Mouse (Mus musculus): ENCODE results near the gene Gm6871. TPM values are rescaled to one million over a fixed set of nuclear protein-coding genes. Genes with fewer than 3 reads are reported as not detected.
A peak's percentile ranks its signal among the peaks of the same experiment; 100 is the strongest.
"Not testable (repeated sequence)": the region's sequence is repeated elsewhere in the genome, so short reads cannot be mapped to it uniquely, and the experiment has no call there.

Gene Gm6871
- polyA plus RNA-seq, 1 experiment from 2014 or later, result not detected

DNA sequence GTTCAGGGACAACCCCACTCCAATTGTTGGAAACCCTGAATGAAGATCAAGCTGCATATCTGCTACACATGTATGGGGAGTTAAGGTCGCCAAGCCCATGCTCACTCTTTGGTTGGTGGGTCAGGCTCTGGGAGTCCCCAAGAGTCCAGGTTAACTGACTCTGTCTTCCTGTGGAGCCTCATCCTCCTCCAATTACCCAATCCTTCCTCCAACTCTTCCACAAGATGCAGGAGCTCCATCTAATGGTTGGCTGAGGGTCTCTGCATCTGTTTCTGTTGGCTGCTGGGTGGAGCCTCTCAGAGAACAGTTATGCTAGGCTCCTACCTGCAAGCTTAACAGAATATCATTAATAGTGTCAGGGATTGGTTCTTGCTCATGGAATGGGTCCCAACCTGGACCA lies 71.1 kb downstream of the Gm6871 start:
- H3K4me2 ChIP-seq (replicated peaks), result no peak overlapping the region
- no peak overlapping the region for H3K27ac ChIP-seq (replicated peaks)
- 58% methylated on average over 1 of the region's 1 CpGs for WGBS
- no peaks in the 10 kb centered on the region for H3K27me3 ChIP-seq
- no peaks in the 10 kb centered on the region for H3K36me3 ChIP-seq
- peaks cover 5% of the 10 kb centered on the region; the same call in 1 of the 2 replicates for H3K9me3 ChIP-seq
- H3K9ac ChIP-seq (replicated peaks), result no peak overlapping the region
- ATAC-seq (ENCODE audit: low FRiP score, low read depth), result no peak
- no peak overlapping the region for H3K4me3 ChIP-seq
- no peaks in the 10 kb centered on the region for H3K4me1 ChIP-seq

DNA sequence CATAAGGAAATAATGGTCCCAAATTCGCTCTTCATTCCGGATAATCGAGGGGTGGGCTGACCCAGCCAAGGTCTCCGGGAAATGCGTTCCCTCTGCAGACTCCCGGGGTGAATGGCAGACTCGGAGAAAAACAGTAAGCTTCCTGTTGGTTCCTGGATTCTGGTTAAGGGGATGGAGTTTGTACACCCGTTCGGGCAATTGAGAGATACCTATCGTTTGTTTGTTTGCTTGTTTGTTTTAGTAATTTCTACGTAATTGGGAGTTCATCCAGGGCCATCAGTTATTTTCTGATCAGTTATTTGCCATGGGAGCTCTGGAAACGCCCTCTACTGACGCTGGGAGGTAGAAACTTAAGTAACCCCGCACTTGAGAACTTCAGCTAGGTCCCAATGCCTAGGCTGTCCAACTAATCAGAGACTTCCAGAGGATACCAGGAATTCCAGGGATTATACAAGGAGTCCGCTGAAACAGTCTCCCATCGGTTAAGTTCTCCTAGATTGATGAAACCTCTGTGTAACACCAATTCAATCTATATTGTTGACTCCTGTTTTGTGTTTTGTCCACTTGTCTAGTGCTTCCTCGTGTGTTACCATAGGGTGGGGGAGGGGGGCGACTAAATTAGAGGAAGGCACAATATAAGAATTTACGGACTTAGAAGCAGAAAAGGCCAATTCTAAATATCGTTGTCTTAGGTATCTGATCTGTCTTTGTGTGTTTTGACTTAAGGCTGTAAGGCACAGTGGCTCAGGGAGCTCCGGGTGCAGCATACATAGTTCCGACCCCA lies 73.1 kb downstream of the Gm6871 start:
- ATAC-seq (ENCODE audit: low FRiP score, low read depth), result peak; percentile 10; the same call in 1 of the 2 replicates

DNA sequence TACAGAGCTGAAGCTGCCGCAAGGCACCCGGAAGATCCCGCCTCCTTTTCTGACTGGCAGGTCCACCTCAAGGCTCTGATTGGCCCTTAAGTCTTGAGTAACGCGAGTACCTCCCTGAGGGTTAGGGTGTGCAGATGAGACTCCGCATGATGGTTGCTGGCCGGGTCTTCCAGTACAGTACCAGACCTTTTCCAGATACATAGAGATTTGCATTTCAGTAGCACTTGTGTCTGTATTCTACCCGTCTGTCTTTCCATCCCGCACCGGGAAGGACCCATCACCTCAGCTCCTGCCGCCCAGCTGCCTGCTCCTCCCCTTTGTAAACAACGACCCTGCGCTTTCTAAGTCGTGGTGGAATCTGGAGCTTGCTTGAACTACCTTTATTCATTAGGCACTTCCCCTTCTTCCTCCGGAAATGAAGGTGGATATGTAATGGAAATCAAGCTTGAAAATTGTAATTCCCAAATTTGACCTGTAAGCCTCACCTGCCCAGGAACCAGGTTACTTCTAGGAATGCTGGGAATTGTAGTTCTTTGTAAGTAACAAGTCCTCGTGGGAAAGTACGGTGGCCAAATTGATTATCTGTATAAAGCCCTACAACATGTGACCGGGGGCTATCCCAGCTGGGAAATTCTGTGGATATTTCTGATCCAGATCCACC lies 73.9 kb downstream of the Gm6871 start, which contains the start of the genes Gm20449 and AW146154:
Gene Gm20449 (minus strand): TSS at position 29 of the 661 bp plus-strand sequence.
Gene AW146154 (minus strand): TSS at position 502 of the 661 bp plus-strand sequence.
- H3K27ac ChIP-seq (replicated peaks), result no peak within 1 kb of the TSS

More for the DNA sequence above, 73.1 kb downstream of the Gm6871 start:
- Histone ChIP-seq H3K27me3 (no peaks in the 10 kb centered on the region), H3K4me2 (replicated peaks) (peak overlapping the region; percentile 64), H3K9ac (replicated peaks) (no peak overlapping the region), H3K4me1 (no peaks in the 10 kb centered on the region), H3K27ac (replicated peaks) (no peak overlapping the region), H3K9me3 (peaks cover 10% of the 10 kb centered on the region; the same call in 1 of the 2 replicates), H3K4me3 (peak overlapping the region; percentile 62), H3K36me3 (no peaks in the 10 kb centered on the region)
- 22% methylated on average over 22 of the region's 22 CpGs for WGBS

GRCm38 (mm10) chr7:41499018-41499388 lies 74.5 kb downstream of the Gm6871 start:
- WGBS, result 0% methylated on average over 6 of the region's 6 CpGs
- ATAC-seq (ENCODE audit: low FRiP score, low read depth); H3K27ac ChIP-seq (replicated peaks); H3K27me3 ChIP-seq; H3K36me3 ChIP-seq; H3K4me1 ChIP-seq: not testable (repeated sequence)
- Histone ChIP-seq H3K4me2 (replicated peaks) (peak overlapping the region; percentile 64), H3K9ac (replicated peaks) (peak overlapping the region; percentile 57; the same call in 1 of the 2 replicates), H3K4me3 (peak overlapping the region; percentile 62), H3K9me3 (peaks cover 23% of the 10 kb centered on the region)

More for the DNA sequence above, 73.9 kb downstream of the Gm6871 start, which contains the start of the genes Gm20449 and AW146154:
- H3K4me3 ChIP-seq, result peak within 1 kb of the TSS; percentile 62
- no peaks in the 10 kb centered on the region for H3K27me3 ChIP-seq
- peak within 1 kb of the TSS; percentile 57 for H3K9ac ChIP-seq (replicated peaks)
- peaks cover 18% of the 10 kb centered on the region; the same call in 1 of the 2 replicates for H3K9me3 ChIP-seq
- no peaks in the 10 kb centered on the region for H3K4me1 ChIP-seq
- peak; percentile 98 for ATAC-seq (ENCODE audit: low FRiP score, low read depth)
- 0 out of 2 replicates have a peak, but pooled peaks cover 3% of the 10 kb centered on the region for H3K36me3 ChIP-seq
- under 1% methylated on average over 18 of the region's 18 CpGs for WGBS
- peak within 1 kb of the TSS; percentile 64 for H3K4me2 ChIP-seq (replicated peaks)

DNA sequence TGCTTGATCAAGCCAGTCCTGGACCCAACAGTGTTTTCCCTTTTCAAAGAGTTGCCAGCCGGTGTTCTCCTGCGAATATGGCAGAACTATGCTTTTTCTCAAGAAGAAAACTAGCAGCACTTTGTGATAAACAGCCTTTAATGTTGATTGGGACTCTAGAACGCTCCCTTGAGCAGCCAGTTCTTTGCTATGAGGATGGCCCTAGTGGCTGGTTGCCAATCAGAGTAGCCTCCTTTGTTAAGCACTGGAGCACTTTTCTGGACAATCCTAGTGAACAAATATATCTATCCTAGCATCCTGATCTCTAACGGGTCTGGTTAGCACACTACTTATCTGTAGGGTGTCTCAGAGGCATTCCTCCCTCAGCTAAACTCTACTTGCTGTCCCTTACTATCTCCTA lies 75.0 kb downstream of the Gm6871 start:
- H3K27me3 ChIP-seq; ATAC-seq (ENCODE audit: low FRiP score, low read depth); H3K36me3 ChIP-seq; H3K27ac ChIP-seq (replicated peaks); H3K9ac ChIP-seq (replicated peaks); H3K4me1 ChIP-seq: not testable (repeated sequence)
- Histone ChIP-seq H3K9me3 (peaks cover 23% of the 10 kb centered on the region), H3K4me2 (replicated peaks) (peak overlapping the region; percentile 64), H3K4me3 (peak overlapping the region; percentile 62)
- 72% methylated on average over 4 of the region's 4 CpGs for WGBS

- H3K27ac ChIP-seq (replicated peaks), result no peak overlapping the region
- 96% methylated on average over 2 of the region's 2 CpGs for WGBS
- peaks cover 23% of the 10 kb centered on the region for H3K9me3 ChIP-seq
- H3K36me3 ChIP-seq, result 0 out of 2 replicates have a peak, but pooled peaks cover 3% of the 10 kb centered on the region
- H3K9ac ChIP-seq (replicated peaks), result no peak overlapping the region
- no peak overlapping the region for H3K4me3 ChIP-seq
- no peak overlapping the region for H3K4me2 ChIP-seq (replicated peaks)
- no peak for ATAC-seq (ENCODE audit: low FRiP score, low read depth)
- H3K4me1 ChIP-seq, result no peaks in the 10 kb centered on the region
- H3K27me3 ChIP-seq, result no peaks in the 10 kb centered on the region
These were observed 75.6 kb downstream of the Gm6871 start for GRCm38 (mm10) chr7:41497871-41498270.

Other genes with a start within 250 kb of the Gm6871 start
- 8.5 and 9.2 TPM in 2 replicates for gene AI987944, start 180.3 kb downstream of the Gm6871 start, polyA plus RNA-seq (2016; fragmentation: Nextera tagmentation; extraction: Ambion mirVana)
- gene Vmn2r57, start 125.0 kb downstream of the Gm6871 start, polyA plus RNA-seq (2016; fragmentation: Nextera tagmentation; extraction: Ambion mirVana), result 0.11 and 0.38 TPM in 2 replicates
- gene Gm20449, start 74.2 kb downstream of the Gm6871 start, polyA plus RNA-seq (2016; fragmentation: Nextera tagmentation; extraction: Ambion mirVana), result 0.10 and 0.13 TPM in 2 replicates
- gene AW146154, start 73.8 kb downstream of the Gm6871 start, polyA plus RNA-seq (2016; fragmentation: Nextera tagmentation; extraction: Ambion mirVana), result 7.6 and 8.1 TPM in 2 replicates
- 16.8 and 20.6 TPM in 2 replicates for gene 2610021A01Rik, start 25.6 kb upstream of the Gm6871 start, polyA plus RNA-seq (2016; fragmentation: Nextera tagmentation; extraction: Ambion mirVana)
- 17.3 and 18.5 TPM in 2 replicates for gene Zfp788, start 59.5 kb upstream of the Gm6871 start, polyA plus RNA-seq (2016; fragmentation: Nextera tagmentation; extraction: Ambion mirVana)

Measured in midbrain, embryonic 12.5 days (tissue).